Mouse (Mus musculus): ENCODE data around the gene D730048I06Rik. TPM values are rescaled to one million over a fixed set of nuclear protein-coding genes. Genes with fewer than 3 reads are reported as not detected.
"Not testable (repeated sequence)": the region's sequence is repeated elsewhere in the genome, so short reads cannot be mapped to it uniquely, and the experiment has no call there.

Gene D730048I06Rik
- not detected in 2 replicates for polyA plus RNA-seq (2012; ENCODE audit: insufficient read depth, low replicate concordance)

GRCm38 (mm10) chr9:35790001-35790400 is at the start of gene D730048I06Rik, which contains the start of gene Gm27235:
TSS of gene D730048I06Rik (minus strand) at chr9:35790112.
TSS of gene Gm27235 (minus strand) at chr9:35790101.
- Histone ChIP-seq H3K9me3 (0 out of 2 replicates have a peak, but pooled peaks cover under 1% of the 10 kb centered on the region), H3K4me3 (replicated peaks) (no peak within 1 kb of the TSS), H3K36me3 (replicated peaks; ENCODE audit: low read length) (no peaks in the 10 kb centered on the region), H3K4me1 (no peaks in the 10 kb centered on the region), H3K27me3 (replicated peaks) (no peaks in the 10 kb centered on the region)
- no peak for TF ChIP-seq FLI1 (IDR thresholded peaks at IDR 0.05; ENCODE audit: low read length)
- TF ChIP-seq GATA1 (IDR thresholded peaks at IDR 0.05; ENCODE audit: borderline replicate concordance, low read length) = no peak

DNA sequence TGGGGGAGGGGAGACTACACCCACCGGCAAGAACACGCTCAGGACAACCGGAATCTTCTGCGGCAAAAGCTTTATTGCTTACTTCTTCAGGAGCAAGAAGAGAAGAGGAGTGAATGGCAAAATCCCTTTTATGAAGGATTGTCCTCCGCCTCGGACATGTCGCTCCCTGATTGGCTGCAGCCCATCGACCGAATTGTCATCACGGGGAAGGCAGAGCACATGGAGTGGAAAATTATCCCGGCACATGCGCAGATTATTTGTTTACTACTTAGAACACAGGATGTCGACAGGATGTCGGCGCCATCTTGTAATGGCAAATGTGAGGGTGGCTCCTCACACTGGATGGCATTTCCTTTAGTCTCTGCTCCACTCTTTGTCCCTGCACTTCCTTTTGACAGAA is 28.0 kb upstream of the D730048I06Rik start:
- not testable (repeated sequence) for H3K36me3 ChIP-seq (replicated peaks; ENCODE audit: low read length); H3K4me3 ChIP-seq (replicated peaks); H3K4me1 ChIP-seq; H3K27me3 ChIP-seq (replicated peaks)
- H3K9me3 ChIP-seq = peaks cover 10% of the 10 kb centered on the region; the same call in 1 of the 2 replicates

DNA sequence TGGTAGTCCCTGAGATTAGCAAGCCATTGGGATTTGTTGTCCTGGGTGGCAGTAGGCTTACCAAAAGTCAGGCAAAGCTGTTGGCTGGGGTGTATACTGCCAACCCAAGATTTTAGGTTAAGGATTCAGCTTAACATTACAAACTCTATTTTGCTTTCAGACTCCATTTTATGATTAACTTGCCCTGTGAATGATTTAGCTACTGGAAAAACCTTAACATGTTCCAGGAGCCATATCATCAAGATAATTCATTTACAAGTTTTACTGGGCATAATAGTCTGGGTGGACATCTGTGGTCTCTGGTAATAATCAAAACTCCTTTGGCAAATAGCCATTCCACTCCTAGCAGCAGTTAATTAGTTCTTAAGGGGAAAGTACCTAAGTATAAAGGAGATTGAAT is 8.2 kb upstream of the D730048I06Rik start:
- Histone ChIP-seq H3K4me3 (replicated peaks) (no peak overlapping the region), H3K36me3 (replicated peaks; ENCODE audit: low read length) (no peaks in the 10 kb centered on the region), H3K9me3 (no peaks in the 10 kb centered on the region), H3K4me1 (no peaks in the 10 kb centered on the region), H3K27me3 (replicated peaks) (no peaks in the 10 kb centered on the region)
- no peak for TF ChIP-seq FLI1 (IDR thresholded peaks at IDR 0.05; ENCODE audit: low read length)
- no peak for TF ChIP-seq GATA1 (IDR thresholded peaks at IDR 0.05; ENCODE audit: borderline replicate concordance, low read length)

GRCm38 (mm10) chr9:35778009-35778408 is 11.9 kb downstream of the D730048I06Rik start, which contains the start of gene Gm17727:
TSS of gene Gm17727 (minus strand) at chr9:35778109.
- H3K4me3 ChIP-seq (replicated peaks) = no peak within 1 kb of the TSS
- H3K27me3 ChIP-seq (replicated peaks) = no peaks in the 10 kb centered on the region
- H3K4me1 ChIP-seq = no peaks in the 10 kb centered on the region
- TF ChIP-seq GATA1 (IDR thresholded peaks at IDR 0.05; ENCODE audit: borderline replicate concordance, low read length) (no peak), FLI1 (IDR thresholded peaks at IDR 0.05; ENCODE audit: low read length) (no peak)
- H3K36me3 ChIP-seq (replicated peaks; ENCODE audit: low read length) = no peaks in the 10 kb centered on the region
- H3K9me3 ChIP-seq = no peaks in the 10 kb centered on the region

GRCm38 (mm10) chr9:35756843-35757242 is 33.1 kb downstream of the D730048I06Rik start:
- Histone ChIP-seq H3K9me3 (no peaks in the 10 kb centered on the region), H3K4me1 (no peaks in the 10 kb centered on the region), H3K36me3 (replicated peaks; ENCODE audit: low read length) (no peaks in the 10 kb centered on the region), H3K4me3 (replicated peaks) (no peak overlapping the region), H3K27me3 (replicated peaks) (no peaks in the 10 kb centered on the region)
- TF ChIP-seq GATA1 (IDR thresholded peaks at IDR 0.05; ENCODE audit: borderline replicate concordance, low read length) (no peak), FLI1 (IDR thresholded peaks at IDR 0.05; ENCODE audit: low read length) (no peak)

DNA sequence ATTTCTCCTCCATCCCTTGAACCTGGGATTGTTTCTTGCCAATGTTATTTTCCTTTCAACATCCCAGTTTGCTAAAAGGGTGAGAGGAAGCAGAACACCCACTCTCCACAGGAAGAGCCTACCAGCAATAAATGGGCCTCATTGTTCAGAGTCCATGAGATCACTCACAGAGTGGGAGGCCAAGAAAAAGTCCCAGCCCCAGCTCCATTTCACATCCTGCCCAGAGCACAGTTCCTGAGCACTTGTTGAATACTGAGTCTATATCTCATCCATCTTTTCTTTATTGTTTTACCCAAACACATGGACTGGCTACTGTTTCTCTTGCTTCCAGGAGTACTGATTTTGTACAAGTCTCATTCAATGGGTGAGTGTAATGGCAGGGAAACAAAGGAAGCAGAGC is 49.2 kb downstream of the D730048I06Rik start, which contains the start of gene Gm17677:
TSS of gene Gm17677 (plus strand) at position 301 of the 400 bp plus-strand sequence.
- Histone ChIP-seq H3K9me3 (peaks cover 6% of the 10 kb centered on the region), H3K36me3 (replicated peaks; ENCODE audit: low read length) (no peaks in the 10 kb centered on the region), H3K4me3 (replicated peaks) (no peak within 1 kb of the TSS), H3K27me3 (replicated peaks) (no peaks in the 10 kb centered on the region), H3K4me1 (no peaks in the 10 kb centered on the region)
- TF ChIP-seq FLI1 (IDR thresholded peaks at IDR 0.05; ENCODE audit: low read length) (no peak), GATA1 (IDR thresholded peaks at IDR 0.05; ENCODE audit: borderline replicate concordance, low read length) (no peak)

Other genes starting within 250 kb of the D730048I06Rik start
- not detected in 2 replicates for gene Ddx25, start 231.6 kb downstream of the D730048I06Rik start, polyA plus RNA-seq (2012; ENCODE audit: insufficient read depth, low replicate concordance)
- gene Pus3, start 231.5 kb downstream of the D730048I06Rik start, polyA plus RNA-seq (2012; ENCODE audit: insufficient read depth, low replicate concordance) = 1.0 TPM in 1 of 2 replicates, not detected in the other
- gene Pate2, start 219.8 kb downstream of the D730048I06Rik start, polyA plus RNA-seq (2012; ENCODE audit: insufficient read depth, low replicate concordance) = not detected in 2 replicates
- 2.1 TPM in 1 of 2 replicates, not detected in the other for gene Hyls1, start 219.7 kb downstream of the D730048I06Rik start, polyA plus RNA-seq (2012; ENCODE audit: insufficient read depth, low replicate concordance)
- not detected in 2 replicates for gene Pate4, start 178.2 kb downstream of the D730048I06Rik start, polyA plus RNA-seq (2012; ENCODE audit: insufficient read depth, low replicate concordance)
- not detected in 2 replicates for gene Pate3, start 141.9 kb downstream of the D730048I06Rik start, polyA plus RNA-seq (2012; ENCODE audit: insufficient read depth, low replicate concordance)
- 0.19 TPM in 1 of 2 replicates, not detected in the other for gene Pate1, start 102.7 kb downstream of the D730048I06Rik start, polyA plus RNA-seq (2012; ENCODE audit: insufficient read depth, low replicate concordance)
- gene Gm17677, start 49.1 kb downstream of the D730048I06Rik start, polyA plus RNA-seq (2012; ENCODE audit: insufficient read depth, low replicate concordance) = not detected in 2 replicates
- gene Gm17727, start 12.0 kb downstream of the D730048I06Rik start, polyA plus RNA-seq (2012; ENCODE audit: insufficient read depth, low replicate concordance) = not detected in 2 replicates
- not detected in 2 replicates for gene Gm27235, start within 50 bp of the D730048I06Rik start, polyA plus RNA-seq (2012; ENCODE audit: insufficient read depth, low replicate concordance)
- not detected in 2 replicates for gene 9230110F15Rik, start 54.0 kb upstream of the D730048I06Rik start, polyA plus RNA-seq (2012; ENCODE audit: insufficient read depth, low replicate concordance)
- gene 9230113P08Rik, start 118.3 kb upstream of the D730048I06Rik start, polyA plus RNA-seq (2012; ENCODE audit: insufficient read depth, low replicate concordance) = not detected in 2 replicates